ENCODE assay signal across 24 mouse cellular contexts in genomic region chr19:29483386-29483785, GRCm38 (mm10). TPM values are rescaled to one million over a fixed set of nuclear protein-coding genes. Genes with fewer than 3 reads are reported as not detected.
DNase-seq lines count a peak whose midpoint lies in the region; ATAC-seq and TF ChIP-seq lines count a peak whose summit lies in the region.
"Had no signal": no experiment of that assay in that cellular context is flagged by ENCODE, and none has a peak within 500 bp of the region (broad histone marks: within the 10 kb centered on the region; RNA-seq: fewer than 3 reads in every experiment).

No protein-coding gene starts in this region.

- TF ChIP-seq CTCF in bone marrow macrophage, adult 2 months (IDR thresholded peaks at IDR 0.05; ENCODE audit: low read depth, low read length) = no peak
- no peak for TF ChIP-seq CTCF in layer of hippocampus, adult 2 months (conservative IDR thresholded peaks at IDR 0.05)

- no peak overlapping the region for H3K4me2 ChIP-seq in kidney, embryonic 14.5 days (replicated peaks; ENCODE audit: low read depth, low read length)
- H3K4me2 ChIP-seq: forebrain, embryonic 13.5 days; heart, embryonic 11.5 days; hindbrain, embryonic 12.5 days; hindbrain, embryonic 15.5 days had no signal

- no peak for TF ChIP-seq POLR2A in bone marrow macrophage, adult 2 months (IDR thresholded peaks at IDR 0.05; ENCODE audit: borderline replicate concordance, low read depth, low read length)

- peak; percentile 64; the same call in 1 of the 2 replicates for ATAC-seq in kidney, embryonic 14.5 days (ENCODE audit: low FRiP score, low TSS enrichment)
- ATAC-seq: activated CD4-positive, CD25-positive, alpha-beta regulatory T cell, adult 4 months; forebrain, embryonic 13.5 days; forebrain, embryonic 16.5 days; intestine, postnatal 0 days had no signal

- H3K9me3 ChIP-seq in kidney, embryonic 14.5 days (ENCODE audit: control insufficient read depth, low read length) = no peaks in the 10 kb centered on the region
- H3K9me3 ChIP-seq: forebrain, embryonic 10.5 days; forebrain, embryonic 13.5 days; G1E; hindbrain, embryonic 12.5 days; hindbrain, embryonic 15.5 days had no signal

- no peaks in the 10 kb centered on the region for H3K36me3 ChIP-seq in kidney, embryonic 14.5 days (ENCODE audit: control insufficient read depth, insufficient read depth, low read length)
- H3K36me3 ChIP-seq in macrophage (ENCODE audit: inconsistent target) = no peaks in the 10 kb centered on the region
- H3K36me3 ChIP-seq: forebrain, embryonic 10.5 days; G1E; hindbrain, embryonic 12.5 days; hindbrain, embryonic 15.5 days had no signal

- no peaks in the 10 kb centered on the region; the same call in 1 of the 2 replicates for H3K79me2 ChIP-seq in macrophage (ENCODE audit: inconsistent target)

- H3K9ac ChIP-seq in kidney, embryonic 14.5 days (ENCODE audit: low read depth, low read length) = no peak overlapping the region
- H3K9ac ChIP-seq: forebrain, embryonic 13.5 days; hindbrain, embryonic 12.5 days; hindbrain, embryonic 15.5 days had no signal

- no peak overlapping the region for H3K27ac ChIP-seq in kidney, embryonic 14.5 days (ENCODE audit: low read depth, low read length)
- peak overlapping the region; percentile 99; the same call in 1 of the 2 replicates for H3K27ac ChIP-seq in bone marrow macrophage, adult 2 months (ENCODE audit: insufficient read depth, low read depth, low read length)
- H3K27ac ChIP-seq in macrophage = peak overlapping the region; percentile 98
- H3K27ac ChIP-seq in layer of hippocampus, adult 2 months = no peak overlapping the region
- H3K27ac ChIP-seq: forebrain, embryonic 10.5 days; forebrain, embryonic 13.5 days; hindbrain, embryonic 12.5 days; hindbrain, embryonic 15.5 days had no signal

- 42% methylated on average over 2 of the region's 2 CpGs for WGBS in kidney, embryonic 14.5 days
- WGBS in macrophage (ENCODE audit: missing documents) = 97% methylated on average over 2 of the region's 2 CpGs

- H3K4me3 ChIP-seq in kidney, embryonic 14.5 days (ENCODE audit: low read length) = no peak overlapping the region
- no peak overlapping the region for H3K4me3 ChIP-seq in bone marrow macrophage, adult 2 months (ENCODE audit: insufficient read depth, low read length)
- no peak overlapping the region for H3K4me3 ChIP-seq in macrophage (ENCODE audit: inconsistent target)
- no peak overlapping the region for H3K4me3 ChIP-seq in layer of hippocampus, adult 2 months
- H3K4me3 ChIP-seq: forebrain, embryonic 10.5 days; forebrain, embryonic 13.5 days; hindbrain, embryonic 12.5 days; hindbrain, embryonic 15.5 days had no signal

- peak; percentile 36 for DNase-seq in gastrocnemius, adult 18-20 months (ENCODE audit: low spot score)
- DNase-seq in gastrocnemius, postnatal 10 days = no peak
- DNase-seq in kidney, postnatal 25 days = no peak
- DNase-seq in layer of hippocampus, adult 2 months (ENCODE audit: low spot score in 2 of 2) = no peak
- DNase-seq in c-Kit-positive CD71-positive TER-119-positive erythroid progenitor cells, embryonic 14.5 days (ENCODE audit: low spot score) = no peak
- DNase-seq: adrenal gland, adult 8-10 months; adrenal gland, postnatal 25 days; cerebellum, adult 11-12 months; cerebellum, adult 9-10 months; cerebellum, postnatal 14 days; heart, adult 11 months had no signal

- no peaks in the 10 kb centered on the region for H3K27me3 ChIP-seq in kidney, embryonic 14.5 days (ENCODE audit: control insufficient read depth, insufficient read depth, low read length)
- H3K27me3 ChIP-seq: CH12.LX; forebrain, embryonic 13.5 days; hindbrain, embryonic 12.5 days; hindbrain, embryonic 15.5 days had no signal

- H3K4me1 ChIP-seq in kidney, embryonic 14.5 days (ENCODE audit: control insufficient read depth, insufficient read depth, low read length) = 0 out of 2 replicates have a peak, but pooled peaks cover under 1% of the 10 kb centered on the region
- peaks cover 72% of the 10 kb centered on the region for H3K4me1 ChIP-seq in bone marrow macrophage, adult 2 months (ENCODE audit: control insufficient read depth, insufficient read depth, low read length)
- H3K4me1 ChIP-seq: forebrain, embryonic 13.5 days; hindbrain, embryonic 15.5 days had no signal

RNA-seq across cellular contexts. Expression of gene Ric1, which starts 38.7 kb away (rescaled TPM):
- 10 to 100 TPM; 25.6 to 28.0 TPM for total RNA-seq in gastrocnemius, adult 18-20 months (2021)
- 10 to 100 TPM; 28.8 to 36.9 TPM for total RNA-seq in gastrocnemius, postnatal 10 days (2021)
- 17.4 and 19.3 TPM in 2 replicates for polyA plus RNA-seq in kidney, embryonic 14.5 days (2014; fragmentation: Nextera tagmentation; extraction: Ambion mirVana)
- 22.5 and 23.1 TPM in 2 replicates for polyA plus RNA-seq in bone marrow macrophage, adult 2 months (2012; ENCODE audit: insufficient read depth, insufficient read length, missing spikeins)
- total RNA-seq in macrophage (2018; cell fraction: chromatin; rRNA removed) = 100 to 1,000 TPM; 142 to 734 (median 245) TPM
- 10 to 100 TPM; 30.8 to 76.6 (median 44.6) TPM for total RNA-seq in macrophage (2018; cell fraction: cytosol; rRNA removed)
- total RNA-seq in macrophage (2018; cell fraction: nucleus; rRNA removed) = 100 to 1,000 TPM in 25 of 26 experiments, 10 to 100 TPM in 1; 86.3 to 557 (median 248) TPM
- polyA plus RNA-seq in macrophage (2018) = 11.9 to 21.2 TPM (median 19.1 TPM) in 3 replicates
- total RNA-seq in layer of hippocampus, adult 2 months (2021) = 10 to 100 TPM; 38.7 to 47.3 TPM

Comparison
In these comparisons a context has a peak if more than half of its experiments do, and no peak if none do; other contexts are left out.
1. H3K27ac ChIP-seq: peak in bone marrow macrophage, adult 2 months (single experiment) and macrophage (single experiment); none in kidney, embryonic 14.5 days (single experiment) and layer of hippocampus, adult 2 months (single experiment).